Mouse (Mus musculus) embryonic stem cell, embryonic (primary cell): ENCODE measurements around the gene Flvcr1.

Experiments used
- CTCF ChIA-PET, 4 experiments: fragments of 300-600 bp in 2 of 4; fragments of 350-600 bp in 2 of 4; sonication (Branson Sonifier 250); formaldehyde crosslinking; loops; one replicate each; lab custom pipeline; 2022; ENCODE audit warnings: inconsistent platforms in 2 of 4; lab: Charles Lee
- POLR2A ChIA-PET, 4 experiments: fragments of 300-600 bp in 2 of 4; fragments of 350-600 bp in 2 of 4; sonication (Branson Sonifier 250); formaldehyde crosslinking; loops; one replicate each; lab custom pipeline; 2022; ENCODE audit warnings: antibody characterized with exemption in 4 of 4, inconsistent platforms in 1 of 4; lab: Charles Lee

The Flvcr1 gene

DNA sequence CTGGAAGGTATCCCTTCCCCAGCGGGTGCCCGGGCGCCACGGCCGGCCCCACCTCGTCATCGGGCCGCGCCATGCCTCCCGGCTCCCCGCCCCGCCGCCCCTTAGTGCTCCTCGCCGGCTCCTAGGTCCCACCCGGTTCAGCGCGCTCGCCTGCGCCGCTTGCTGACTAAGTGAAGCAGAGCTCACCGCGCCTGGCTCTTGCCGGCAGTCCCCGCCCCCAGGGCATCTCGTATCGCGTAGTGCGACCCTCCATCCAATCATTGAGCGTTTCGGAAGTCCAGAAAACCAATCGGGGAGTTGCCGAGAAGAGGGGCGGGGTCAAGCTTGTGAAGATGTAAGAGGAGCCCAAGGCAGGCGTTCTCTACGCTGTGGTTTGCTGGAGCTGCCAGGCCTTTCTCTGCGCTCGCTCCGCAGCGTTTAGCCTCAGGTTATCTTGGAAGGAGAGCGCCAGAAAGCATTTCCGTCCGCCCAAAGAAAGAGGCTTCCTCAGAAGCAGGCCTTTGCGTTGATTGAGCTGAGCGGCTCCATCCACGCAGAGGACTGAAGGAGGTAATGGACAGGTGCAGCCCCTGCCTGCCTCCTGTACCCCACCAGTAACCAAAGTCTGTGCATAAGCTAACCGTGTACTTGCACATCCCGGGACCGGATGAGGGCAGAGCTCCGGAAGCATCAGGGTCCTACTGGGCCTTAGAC lies at the start of gene Flvcr1:
Gene Flvcr1 (minus strand): TSS at position 138 of the 693 bp plus-strand sequence.
- ChIA-PET POLR2A (interaction anchor here (0.5 to 5.1 kb wide), 133 partner anchors 8 to 1221 kb away, joined by 3 to 70 read pairs (median 4); partner anchors contain the start of genes Nsl1 (in 4 of the 4), Tatdn3 (in 4 of the 4), Spata45 (in 3 of the 4) and Dtl (in 2 of the 4)), CTCF (interaction anchor here (0.5 to 1.4 kb wide), 15 partner anchors 17 to 670 kb away, joined by 3 to 5 read pairs (median 3); no protein-coding TSS in a partner anchor)

DNA sequence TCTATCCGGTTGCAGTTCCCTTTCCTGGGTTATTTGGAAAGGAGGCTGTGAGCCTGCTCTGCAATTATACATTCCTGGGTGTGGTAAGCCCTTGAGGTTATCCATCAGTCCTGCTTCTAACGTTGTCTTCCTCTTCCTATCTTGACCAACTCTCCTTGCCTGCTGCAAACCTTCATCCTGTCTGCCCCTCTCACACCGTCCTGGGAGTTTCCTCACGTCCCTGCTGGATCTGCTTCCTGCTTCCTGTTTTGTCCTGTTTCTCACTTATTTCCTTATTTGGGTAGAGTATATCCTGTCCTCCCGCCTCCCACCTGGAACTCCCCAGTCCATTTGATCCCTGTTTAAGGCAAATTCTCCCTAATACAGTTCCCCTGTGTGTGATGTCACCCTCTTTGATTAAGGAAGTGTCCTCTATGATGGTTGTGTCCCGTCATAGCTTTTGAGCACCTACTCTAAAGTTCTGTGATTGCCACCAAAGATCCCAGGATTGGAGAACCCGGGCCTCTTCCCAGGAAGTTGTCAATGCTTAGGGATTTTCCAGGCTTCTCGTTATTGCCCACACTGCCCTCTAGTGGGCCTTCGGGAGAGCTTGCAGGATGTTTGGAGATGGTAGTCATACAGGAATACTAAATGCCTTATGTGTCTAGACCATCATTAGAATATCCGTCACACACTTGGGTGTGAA lies 49.4 kb upstream of the Flvcr1 start:
- ChIA-PET POLR2A (interaction anchor here in 3 of 4 experiments (1.0 to 5.5 kb wide), 7 partner anchors 12 to 49 kb away, joined by 3 to 50 read pairs (median 4); partner anchors contain the start of genes Nsl1 (in 2 of the 3), Tatdn3 (in 2 of the 3) and Flvcr1 (in 1 of the 3)), CTCF (interaction anchor here (0.6 to 1.5 kb wide), 11 partner anchors 9 to 200 kb away, joined by 3 to 6 read pairs (median 4); partner anchors contain the start of genes Flvcr1 (in 2 of the 4), Nsl1 (in 1 of the 4) and Tatdn3 (in 1 of the 4))

DNA sequence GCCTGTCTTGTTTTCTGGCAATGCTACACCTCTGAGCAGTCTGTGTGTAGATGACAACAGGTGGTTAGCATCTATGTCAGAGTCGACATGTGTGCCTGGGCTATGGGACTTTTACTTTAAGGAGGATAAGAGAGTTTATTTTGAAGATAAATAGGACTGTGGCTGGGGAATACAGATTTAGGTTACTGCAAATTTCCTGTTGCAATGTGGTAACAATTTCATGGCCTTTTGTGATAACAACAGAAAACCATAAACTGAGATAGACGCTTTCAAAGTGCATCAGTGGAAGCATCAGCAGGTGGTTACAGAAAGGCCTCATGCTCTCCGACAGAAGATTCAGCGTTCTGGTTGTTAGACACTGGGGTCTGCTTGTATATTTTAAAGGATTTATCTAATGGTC lies 47.5 kb upstream of the Flvcr1 start:
- ChIA-PET POLR2A (interaction anchor here in 2 of 4 experiments (1.1 to 5.5 kb wide), 4 partner anchors 11 to 47 kb away, joined by 3 to 50 read pairs (median 10); partner anchors contain the start of genes Nsl1 (in 2 of the 2), Tatdn3 (in 2 of the 2) and Flvcr1 (in 1 of the 2)), CTCF (interaction anchor here in 1 of 4 experiments (1.5 kb wide), 1 partner anchor 11 kb away, joined by 6 read pairs; no protein-coding TSS in a partner anchor)

DNA sequence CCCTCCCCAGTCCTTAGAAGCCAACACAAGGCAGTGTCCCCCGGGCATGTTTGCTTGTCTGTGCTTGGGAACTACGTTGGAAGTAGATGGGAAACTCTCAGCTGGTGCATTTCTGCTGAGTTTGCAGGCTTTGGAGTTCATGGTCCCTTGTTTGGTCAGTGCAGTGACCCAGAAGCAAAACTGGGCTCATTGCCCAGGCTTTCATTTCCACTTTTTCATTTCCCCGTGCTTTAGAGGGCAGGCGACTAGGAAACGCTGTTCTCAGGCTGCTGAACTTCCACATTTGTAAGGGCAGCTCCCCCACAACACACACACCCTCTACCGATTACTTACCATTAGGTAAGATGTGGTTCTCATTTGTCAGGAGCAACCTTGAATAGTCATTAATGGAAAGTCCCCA lies 47.0 kb upstream of the Flvcr1 start:
- ChIA-PET CTCF (interaction anchor here in 1 of 4 experiments (0.6 to 1.5 kb wide), 2 partner anchors 10 to 11 kb away, joined by 3 to 6 read pairs; partner anchors contain the start of genes Nsl1 and Tatdn3), POLR2A (interaction anchor here in 3 of 4 experiments (0.8 to 5.5 kb wide), 8 partner anchors 10 to 113 kb away, joined by 3 to 50 read pairs (median 6); partner anchors contain the start of genes Flvcr1 (in 2 of the 3), Nsl1 (in 2 of the 3) and Tatdn3 (in 2 of the 3))

DNA sequence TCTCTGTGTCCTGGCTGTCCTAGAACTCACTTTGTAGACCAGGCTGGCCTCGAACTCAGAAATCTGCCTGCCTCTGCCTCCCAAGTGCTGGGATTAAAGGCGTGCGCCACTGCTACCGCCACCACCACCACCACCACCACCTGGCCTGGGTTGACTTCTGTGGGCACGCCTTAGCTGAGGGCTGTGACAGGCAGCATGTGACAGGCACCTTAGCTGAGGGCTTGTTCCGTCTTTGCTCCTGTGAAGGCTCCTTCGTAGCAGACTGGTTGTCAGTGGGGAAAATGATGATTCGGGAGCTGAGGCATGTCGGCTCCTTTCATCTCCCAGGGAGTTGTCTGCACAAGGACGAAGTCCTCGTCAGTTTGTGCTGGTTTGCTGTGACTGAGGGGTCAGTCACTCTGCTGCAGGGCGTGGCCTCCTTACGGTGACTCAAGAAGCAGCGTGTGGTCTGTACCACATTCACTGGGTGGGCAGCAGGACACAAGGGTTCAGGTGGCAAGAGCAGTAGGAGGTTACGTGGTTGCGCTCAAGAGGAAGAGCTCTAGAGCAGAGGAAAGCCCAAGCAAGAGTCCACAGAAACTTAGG lies 46.5 kb upstream of the Flvcr1 start:
- ChIA-PET CTCF (interaction anchor here in 2 of 4 experiments (0.6 to 1.5 kb wide), 3 partner anchors 9 to 13 kb away, joined by 3 to 6 read pairs (median 4); partner anchors contain the start of genes Nsl1 (in 1 of the 2) and Tatdn3 (in 1 of the 2)), POLR2A (interaction anchor here in 3 of 4 experiments (0.5 to 5.5 kb wide), 10 partner anchors 9 to 1729 kb away, joined by 3 to 50 read pairs (median 6); partner anchors contain the start of genes Flvcr1 (in 2 of the 3), Nsl1 (in 2 of the 3) and Tatdn3 (in 2 of the 3))

DNA sequence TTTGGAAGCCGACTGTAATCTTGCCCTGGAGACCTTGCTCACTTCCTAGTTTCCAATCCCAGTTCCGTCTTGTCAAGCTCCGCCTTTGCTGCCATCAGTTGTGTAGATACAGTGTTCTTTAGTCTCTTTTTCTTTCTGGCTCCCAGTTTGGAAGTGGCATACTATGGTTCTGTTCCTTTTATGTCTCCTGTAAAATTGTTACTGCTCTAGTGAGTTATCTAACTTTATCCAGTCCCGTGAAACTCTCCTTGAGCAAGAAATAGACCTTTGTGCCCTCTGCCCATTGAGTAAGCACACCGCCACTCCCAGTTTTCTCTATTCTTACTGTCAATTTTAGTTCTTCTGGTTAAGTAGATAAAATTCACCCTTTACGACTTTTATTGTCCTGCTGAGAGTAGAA lies 45.7 kb upstream of the Flvcr1 start:
- ChIA-PET CTCF (interaction anchor here in 2 of 4 experiments (0.8 to 0.9 kb wide), 2 partner anchors 13 to 241 kb away, joined by 4 to 5 read pairs; no protein-coding TSS in a partner anchor), POLR2A (interaction anchor here (0.6 to 5.5 kb wide), 8 partner anchors 8 to 115 kb away, joined by 3 to 50 read pairs (median 4); partner anchors contain the start of genes Nsl1 (in 4 of the 4), Tatdn3 (in 3 of the 4) and Flvcr1 (in 1 of the 4))

DNA sequence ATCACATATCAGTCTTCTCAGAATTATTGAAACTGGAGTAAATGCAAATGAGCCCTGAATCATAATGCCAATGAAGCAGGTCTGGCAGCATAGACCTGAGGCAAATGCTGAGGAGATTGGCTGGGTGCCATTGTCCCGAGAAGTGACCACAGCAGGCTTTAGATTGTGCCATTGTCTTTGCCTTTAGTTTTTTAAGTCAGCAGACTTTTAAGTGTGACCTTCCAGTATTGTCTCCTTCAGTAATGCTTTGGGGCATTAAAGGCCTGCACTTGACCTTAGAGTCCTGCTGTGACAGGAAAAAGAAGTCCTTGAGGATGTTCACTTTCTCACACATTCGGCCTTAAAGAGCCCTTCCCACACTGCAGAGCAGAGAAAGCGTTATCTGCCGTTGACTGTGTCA lies 44.3 kb upstream of the Flvcr1 start:
- ChIA-PET POLR2A (interaction anchor here in 3 of 4 experiments (0.9 to 3.3 kb wide), 6 partner anchors 8 to 52 kb away, joined by 3 to 10 read pairs (median 4); partner anchors contain the start of genes Nsl1 (in 2 of the 3) and Tatdn3 (in 2 of the 3)), CTCF (interaction anchor here in 1 of 4 experiments (0.8 kb wide), 1 partner anchor 55 kb away, joined by 3 read pairs; no protein-coding TSS in a partner anchor)

DNA sequence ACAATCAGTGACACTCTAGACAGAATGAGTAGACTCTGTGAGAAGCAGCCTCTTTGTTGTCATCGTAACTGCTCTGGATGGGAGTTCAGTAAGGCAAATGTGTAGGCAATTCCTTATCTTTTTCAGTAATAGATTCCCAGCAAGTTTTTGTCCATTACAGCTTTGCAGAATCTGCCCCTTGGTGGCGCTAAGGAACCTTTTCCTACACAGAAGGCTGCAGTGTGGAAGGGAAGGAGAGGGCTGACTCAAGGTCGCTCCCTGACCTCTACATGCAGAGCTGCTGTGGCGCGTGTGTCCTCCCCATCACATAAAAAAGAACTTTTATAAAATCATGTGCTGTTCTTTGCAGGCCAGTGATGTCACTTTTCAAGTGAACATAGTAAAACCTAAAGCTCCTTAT lies 42.4 kb upstream of the Flvcr1 start:
- CTCF ChIA-PET: interaction anchor here (0.6 to 1.6 kb wide), 14 partner anchors 9 to 220 kb away, joined by 3 to 7 read pairs (median 4); partner anchors contain the start of gene Flvcr1 (in 1 of the 4)

DNA sequence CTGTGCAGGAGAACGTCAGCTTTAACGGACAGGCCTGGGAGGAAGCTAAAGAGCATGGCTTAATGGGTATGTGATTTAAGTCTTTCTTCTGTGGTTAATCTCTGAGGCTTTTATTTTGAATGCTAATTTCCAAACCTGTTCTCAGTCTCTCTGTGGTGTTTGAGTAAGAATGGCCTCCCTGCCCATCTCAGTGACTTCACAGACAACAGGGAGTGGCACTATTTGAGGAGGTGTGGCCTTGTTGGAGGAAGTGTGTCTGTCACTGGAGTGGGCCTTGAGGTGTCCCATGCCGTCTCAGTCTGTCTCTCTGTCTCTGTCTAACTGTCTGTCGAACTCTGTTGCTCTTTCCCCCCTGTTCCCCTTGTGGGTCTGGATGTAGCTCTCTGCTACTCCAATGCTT lies 39.2 kb upstream of the Flvcr1 start:
- POLR2A ChIA-PET: interaction anchor here in 3 of 4 experiments (0.6 to 5.6 kb wide), 8 partner anchors 8 to 510 kb away, joined by 3 to 70 read pairs (median 8); partner anchors contain the start of genes Flvcr1 (in 3 of the 3), Dtl (in 1 of the 3) and Ints7 (in 1 of the 3)
- CTCF ChIA-PET: interaction anchor here in 2 of 4 experiments (0.5 to 1.3 kb wide), 3 partner anchors 20 to 243 kb away, joined by 3 read pairs; no protein-coding TSS in a partner anchor

More for the DNA sequence above, 42.4 kb upstream of the Flvcr1 start:
- POLR2A ChIA-PET: interaction anchor here (0.7 to 2.5 kb wide), 11 partner anchors 11 to 706 kb away, joined by 3 to 11 read pairs (median 4); partner anchors contain the start of gene Flvcr1 (in 3 of the 4)

DNA sequence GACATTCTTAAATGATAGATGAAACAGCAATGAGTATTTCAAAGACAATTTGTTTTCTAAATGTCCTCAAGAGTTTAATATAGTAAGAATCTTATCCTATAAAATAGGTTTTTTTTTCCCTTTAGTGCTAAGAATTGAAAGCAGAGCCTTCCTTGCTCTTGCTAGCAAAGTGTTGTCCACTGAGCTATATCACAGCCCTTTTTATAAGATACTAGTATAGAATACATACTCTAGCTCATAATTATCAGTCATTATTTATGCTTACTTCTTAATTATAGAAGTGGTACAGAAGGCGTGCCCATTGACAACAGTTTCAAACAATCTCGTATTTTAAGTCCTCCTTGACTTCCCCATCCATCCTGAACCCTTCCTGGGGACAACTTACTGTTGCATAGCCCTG lies 38.6 kb upstream of the Flvcr1 start:
- POLR2A ChIA-PET: interaction anchor here in 3 of 4 experiments (0.7 to 5.6 kb wide), 12 partner anchors 9 to 333 kb away, joined by 3 to 70 read pairs (median 5); partner anchors contain the start of gene Flvcr1 (in 3 of the 3)
- CTCF ChIA-PET: interaction anchor here in 3 of 4 experiments (0.6 to 1.3 kb wide), 3 partner anchors 20 to 248 kb away, joined by 3 to 7 read pairs (median 3); no protein-coding TSS in a partner anchor

DNA sequence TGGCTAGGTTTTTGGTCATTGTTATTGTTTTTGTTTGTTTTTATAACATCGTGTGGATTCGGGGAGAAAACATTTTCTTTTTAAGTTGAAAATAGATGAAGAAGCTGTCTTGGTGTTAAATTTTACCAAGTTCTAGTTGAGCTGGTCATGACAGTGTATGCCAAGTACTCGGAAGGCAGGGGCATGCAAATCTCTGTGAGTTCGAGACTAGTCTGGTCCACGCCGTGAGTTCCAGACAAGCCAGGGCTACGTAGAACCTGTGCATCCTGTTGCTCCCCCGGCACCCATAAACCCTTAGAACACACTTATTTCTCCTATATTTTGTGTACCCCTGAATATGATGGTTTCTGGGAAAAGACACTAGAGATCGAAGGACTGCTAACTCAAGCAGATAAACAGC lies 37.7 kb upstream of the Flvcr1 start:
- ChIA-PET CTCF (interaction anchor here in 2 of 4 experiments (1.2 to 1.4 kb wide), 3 partner anchors 9 to 119 kb away, joined by 3 read pairs; no protein-coding TSS in a partner anchor), POLR2A (interaction anchor here (0.6 to 5.6 kb wide), 33 partner anchors 7 to 334 kb away, joined by 3 to 70 read pairs (median 4); partner anchors contain the start of genes Flvcr1 (in 4 of the 4), Rps6kc1 (in 2 of the 4) and Spata45 (in 1 of the 4))

DNA sequence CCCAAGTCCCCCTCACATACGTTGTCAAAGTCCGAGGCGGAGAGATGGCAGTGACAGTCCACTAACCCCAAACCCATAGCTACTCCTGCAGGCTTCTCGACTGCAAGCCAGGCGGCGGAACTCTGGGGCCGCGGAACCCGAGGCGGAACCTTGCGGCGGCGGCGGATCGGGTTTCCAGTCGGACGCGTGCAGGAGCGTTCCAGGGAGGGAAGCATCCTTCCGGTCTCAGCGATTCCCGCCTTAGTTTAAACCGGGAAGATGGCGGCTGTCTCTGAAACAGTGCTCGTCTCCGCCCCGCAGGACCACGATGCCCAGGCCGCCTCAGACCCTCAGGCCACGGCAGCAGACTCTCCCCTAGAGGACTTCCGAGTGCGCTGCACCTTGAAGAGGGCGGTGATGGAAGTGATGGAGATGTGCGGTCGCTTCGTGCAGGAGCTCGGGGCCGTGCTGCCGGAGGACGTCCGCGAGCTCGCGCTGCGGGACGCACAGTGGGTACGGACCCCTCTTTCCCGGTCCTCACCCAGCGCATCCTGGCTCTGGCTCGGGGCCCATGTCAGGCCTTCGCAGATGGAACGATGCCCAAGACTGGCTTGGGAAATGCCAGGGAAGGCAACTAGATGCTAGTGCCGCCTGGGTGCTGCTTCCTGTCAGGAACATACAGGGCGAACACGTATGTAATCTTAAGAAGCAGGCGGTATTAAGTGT lies 37.0 kb upstream of the Flvcr1 start, which contains the start of the genes Tatdn3 and Nsl1:
Gene Tatdn3 (minus strand): TSS at position 152 of the 705 bp plus-strand sequence.
Gene Nsl1 (plus strand): TSS at position 232 of the 705 bp plus-strand sequence.
- ChIA-PET POLR2A (interaction anchor here (0.6 to 5.6 kb wide), 52 partner anchors 8 to 334 kb away, joined by 3 to 70 read pairs (median 4); partner anchors contain the start of genes Flvcr1 (in 4 of the 4), Rps6kc1 (in 2 of the 4), Spata45 (in 1 of the 4) and Vash2 (in 1 of the 4)), CTCF (interaction anchor here in 3 of 4 experiments (0.6 to 1.8 kb wide), 6 partner anchors 10 to 137 kb away, joined by 3 to 6 read pairs (median 3); no protein-coding TSS in a partner anchor)

DNA sequence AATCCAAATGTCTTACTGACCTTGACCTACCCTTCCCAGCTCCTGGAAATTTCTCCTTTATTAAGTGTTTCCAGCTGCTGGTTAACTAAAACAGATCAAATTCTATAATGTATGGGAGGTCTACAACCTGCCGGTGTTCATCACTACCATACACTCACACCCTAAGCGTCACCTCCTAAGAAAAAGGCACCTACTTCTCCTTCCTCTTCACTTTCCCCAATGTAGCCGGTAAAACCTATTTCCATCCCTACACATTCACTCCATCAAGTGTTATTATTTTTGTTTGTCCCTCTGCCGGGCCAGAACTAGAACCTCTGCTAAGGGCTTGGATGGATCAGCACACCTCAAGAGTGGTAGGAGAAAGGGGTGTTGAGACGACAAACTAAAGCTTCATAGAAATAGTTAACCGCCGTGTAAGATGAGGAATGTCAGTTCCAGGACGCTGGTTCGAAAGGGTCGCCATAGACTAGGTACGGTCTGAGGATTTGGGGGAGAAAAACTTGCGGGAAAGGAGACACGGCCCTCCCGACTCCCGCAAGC lies 36.4 kb upstream of the Flvcr1 start:
- ChIA-PET CTCF (interaction anchor here in 3 of 4 experiments (0.6 to 1.8 kb wide), 6 partner anchors 11 to 138 kb away, joined by 3 to 6 read pairs (median 3); no protein-coding TSS in a partner anchor), POLR2A (interaction anchor here (0.6 to 5.6 kb wide), 45 partner anchors 9 to 335 kb away, joined by 3 to 70 read pairs (median 4); partner anchors contain the start of genes Flvcr1 (in 4 of the 4), Rps6kc1 (in 2 of the 4), Spata45 (in 1 of the 4) and Vash2 (in 1 of the 4))

DNA sequence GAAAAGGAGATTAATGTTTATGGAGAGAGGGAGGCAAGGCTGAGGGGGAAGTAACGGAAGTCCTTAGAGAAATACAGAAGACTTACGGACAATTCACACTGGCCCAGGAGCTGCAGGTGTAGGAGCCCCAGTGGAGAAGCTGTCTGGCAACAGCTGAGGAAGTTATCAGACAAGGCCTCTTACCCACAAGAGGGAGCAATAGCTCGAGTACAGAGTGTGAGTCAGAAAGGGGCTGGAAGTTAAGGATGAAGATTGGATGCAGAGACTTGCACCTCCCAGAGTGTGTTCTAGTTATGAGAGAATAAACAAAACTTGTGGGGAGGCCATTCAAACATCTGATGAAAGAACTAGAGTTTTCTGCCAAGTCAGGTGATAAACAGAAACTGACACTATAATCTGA lies 31.5 kb upstream of the Flvcr1 start:
- ChIA-PET POLR2A (interaction anchor here in 2 of 4 experiments (1.0 to 2.3 kb wide), 2 partner anchors 31 kb away, joined by 3 to 10 read pairs; partner anchors contain the start of gene Flvcr1 (in 2 of the 2)), CTCF (interaction anchor here in 2 of 4 experiments (0.7 to 0.9 kb wide), 2 partner anchors 27 to 262 kb away, joined by 3 read pairs; no protein-coding TSS in a partner anchor)
